Mouse (Mus musculus) frontal cortex, postnatal 14 days (tissue): Measurements from ENCODE around the gene Mgst2.
A peak's percentile ranks its signal among the peaks of the same experiment; 100 is the strongest.

ENCODE experiments used
- DNase-seq, 2 experiments: peaks; one replicate each; pipeline ENCODE4 v3.0.0; 2022; ENCODE audit warnings: low spot score in 2 of 2

The Mgst2 gene

GRCm38 (mm10) chr3:51701281-51701751, 41.2 kb downstream of the Mgst2 start:
- peak; percentile 65 to 68 for DNase-seq

- no peak for DNase-seq
These were observed 41.8 kb downstream of the Mgst2 start for GRCm38 (mm10) chr3:51701950-51702349.

- DNase-seq: no peak
These were observed 42.6 kb downstream of the Mgst2 start for GRCm38 (mm10) chr3:51702701-51703286.

GRCm38 (mm10) chr3:51703478-51703877, 43.3 kb downstream of the Mgst2 start:
- DNase-seq: no peak

DNA sequence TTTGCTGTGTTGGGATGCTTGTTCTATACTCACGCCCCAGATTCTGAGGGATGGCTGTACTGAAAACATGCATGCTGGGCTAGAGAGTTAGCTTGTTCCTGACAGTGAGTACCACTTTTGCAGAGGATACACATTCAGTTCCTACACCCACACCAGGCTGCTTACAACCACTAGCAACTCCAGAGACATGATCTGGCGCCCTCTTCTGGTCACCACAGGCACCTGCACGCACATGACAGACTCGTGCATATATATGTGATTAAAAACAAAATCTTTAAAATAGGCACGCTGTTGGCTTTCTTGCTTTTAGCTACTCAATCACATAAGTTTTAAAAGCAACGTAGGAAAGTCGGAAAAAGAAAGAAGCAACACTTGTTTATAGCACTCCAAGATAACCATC, 45.1 kb downstream of the Mgst2 start:
- no peak for DNase-seq

- no peak for DNase-seq
These were observed 48.2 kb downstream of the Mgst2 start for GRCm38 (mm10) chr3:51708375-51708745.

GRCm38 (mm10) chr3:51708746-51709411, 48.7 kb downstream of the Mgst2 start:
- peak; percentile 55 to 57 for DNase-seq

- no peak for DNase-seq
These were observed 52.2 kb downstream of the Mgst2 start for GRCm38 (mm10) chr3:51712382-51712781.

- DNase-seq: no peak
These were observed 53.1 kb downstream of the Mgst2 start for GRCm38 (mm10) chr3:51713233-51713632.

GRCm38 (mm10) chr3:51714469-51714868, 54.3 kb downstream of the Mgst2 start:
- DNase-seq: no peak

DNA sequence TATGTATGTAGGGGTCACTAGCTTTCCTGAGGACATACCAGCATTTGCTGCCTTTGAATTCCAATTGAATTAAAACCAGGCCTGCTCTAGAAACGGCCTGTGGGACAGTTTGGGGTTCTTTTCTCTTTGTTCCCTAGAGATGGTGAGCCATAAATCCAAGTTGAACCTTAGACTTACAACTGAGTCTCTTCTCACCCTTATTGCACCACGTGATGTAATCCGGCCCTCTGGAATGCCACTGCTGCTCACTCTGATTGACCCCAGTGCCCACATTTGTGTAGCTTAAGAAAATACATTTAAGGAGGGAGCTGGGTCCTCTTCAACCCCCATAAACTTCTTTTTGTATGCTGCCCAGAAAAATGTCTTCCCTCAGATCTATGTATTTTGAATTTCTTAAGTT, 57.3 kb downstream of the Mgst2 start:
- DNase-seq: no peak

GRCm38 (mm10) chr3:51717909-51718308, 57.7 kb downstream of the Mgst2 start:
- no peak for DNase-seq

DNA sequence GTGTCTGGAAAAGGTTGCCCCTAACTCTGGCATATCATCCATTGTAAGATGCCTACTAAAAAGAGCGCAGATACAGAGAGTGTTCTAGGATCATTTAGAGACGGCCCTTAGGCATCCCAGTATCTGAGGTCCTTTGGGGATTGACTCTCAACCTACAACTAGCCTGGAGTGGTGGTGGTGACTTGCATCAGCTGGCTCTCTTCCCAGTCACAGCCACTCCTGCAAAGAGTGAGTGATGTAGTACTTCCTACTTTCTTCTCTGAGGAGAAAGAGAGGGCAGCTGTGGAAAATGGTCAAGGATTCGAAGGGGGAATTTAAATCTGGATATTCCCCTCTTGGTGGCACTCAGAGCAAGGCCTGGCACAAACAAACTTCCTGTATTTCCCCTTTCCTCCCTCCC, 59.2 kb downstream of the Mgst2 start:
- DNase-seq: no peak

GRCm38 (mm10) chr3:51719982-51720381, 59.8 kb downstream of the Mgst2 start:
- DNase-seq: no peak

DNA sequence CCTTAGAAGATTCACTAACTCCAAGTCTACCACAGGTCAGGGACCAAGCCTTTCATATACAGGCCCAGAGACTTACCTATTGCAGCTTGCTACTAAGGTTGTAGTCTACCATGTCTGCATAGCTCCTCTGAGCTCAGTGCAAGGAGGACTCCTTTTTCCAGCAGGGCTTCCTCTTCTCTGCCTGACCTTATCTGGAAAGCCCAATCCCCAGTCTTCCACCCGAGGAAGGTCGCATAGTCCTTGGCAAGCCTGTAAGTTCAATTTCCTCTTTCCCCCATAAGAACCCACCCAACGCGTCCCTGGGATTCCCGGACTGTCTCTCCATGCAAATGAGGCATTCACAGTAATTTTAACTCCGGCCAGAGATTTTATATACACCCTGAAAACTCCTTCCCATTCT, 66.1 kb downstream of the Mgst2 start:
- no peak for DNase-seq

- DNase-seq: no peak
These were observed 67.3 kb downstream of the Mgst2 start for GRCm38 (mm10) chr3:51727487-51727886.

- DNase-seq: no peak
These were observed 67.8 kb downstream of the Mgst2 start for GRCm38 (mm10) chr3:51727968-51728367.

DNA sequence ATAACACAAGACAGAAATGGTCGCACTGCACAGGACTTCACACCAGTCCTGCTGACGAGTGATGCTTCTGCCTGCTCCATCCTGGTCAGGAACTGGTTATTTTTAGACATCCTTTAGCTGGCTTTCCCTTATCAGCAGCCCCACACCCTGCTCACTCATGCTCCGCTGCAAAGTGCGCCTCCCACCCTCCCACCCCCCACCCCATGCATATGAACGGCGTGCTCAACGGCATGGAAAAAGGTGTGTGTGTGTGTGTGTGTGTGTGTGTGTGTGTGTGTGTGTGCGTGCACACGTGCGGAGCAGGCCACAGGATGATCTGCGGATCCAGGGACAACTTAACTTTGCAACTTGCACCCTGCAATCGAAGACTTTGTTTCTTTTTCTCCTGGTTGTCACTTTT, 68.3 kb downstream of the Mgst2 start:
- DNase-seq: no peak

DNA sequence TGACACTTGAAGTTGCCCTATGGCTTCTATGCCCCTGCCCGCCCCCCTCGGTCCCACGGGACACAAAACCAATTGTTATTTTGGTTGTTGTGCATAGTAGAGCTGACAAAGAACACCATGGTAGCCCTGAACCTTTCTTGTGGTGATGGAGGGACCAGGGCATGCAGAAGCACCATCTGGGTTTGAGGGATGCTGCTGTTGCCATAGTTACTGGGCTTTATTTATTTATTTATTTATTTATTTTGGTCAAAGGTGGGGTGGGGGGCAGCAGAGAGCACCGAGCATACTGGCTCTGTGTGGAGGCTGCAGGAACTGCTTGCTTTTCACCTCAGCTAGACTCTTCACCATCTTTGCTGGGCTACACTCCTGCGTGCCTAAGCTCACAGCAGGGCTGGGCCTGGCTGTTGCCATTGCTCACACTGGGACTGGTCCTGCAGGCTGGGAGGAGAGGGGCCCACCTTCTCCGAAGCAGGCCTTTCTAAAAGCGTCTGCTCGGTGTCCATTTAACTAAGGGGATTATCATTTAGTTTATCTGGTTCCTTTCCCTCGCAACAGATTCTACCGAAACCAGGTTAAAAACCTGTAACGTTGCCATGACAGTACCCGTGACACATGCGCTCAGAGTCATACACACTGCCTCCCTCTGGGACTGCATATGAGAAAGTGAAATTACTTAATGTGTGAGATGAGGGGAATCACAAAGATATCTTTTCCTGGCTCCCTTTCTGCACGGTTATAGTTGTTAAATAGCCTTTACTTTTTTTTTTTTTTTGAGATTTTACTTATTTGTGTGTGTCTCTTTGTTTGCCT, 69.2 kb downstream of the Mgst2 start:
- no peak for DNase-seq

- DNase-seq: no peak
These were observed 70.5 kb downstream of the Mgst2 start for GRCm38 (mm10) chr3:51730662-51731061.

- no peak for DNase-seq
These were observed 71.9 kb downstream of the Mgst2 start for GRCm38 (mm10) chr3:51731949-51732636.
